Mouse (Mus musculus) thymus, postnatal 0 days (tissue): Measurements from ENCODE around the gene Mettl26. TPM values are rescaled to one million over a fixed set of nuclear protein-coding genes. Genes with fewer than 3 reads are reported as not detected.

Experiments used
- DNase-seq: peaks from one replicate; pipeline ENCODE4 v3.0.0-alpha.2; 2015; ENCODE audit warnings: low spot score
- polyA plus RNA-seq: library from polyadenylated mRNA; unstranded; fragments of >200 nt; fragmentation: Nextera tagmentation; extraction: Ambion mirVana; gene quantifications from 2 replicates; pipeline ENCODE4 v1.2.1, GENCODE M21; 2015

Gene Mettl26
- polyA plus RNA-seq: 43.5 and 47.0 TPM in 2 replicates

DNA sequence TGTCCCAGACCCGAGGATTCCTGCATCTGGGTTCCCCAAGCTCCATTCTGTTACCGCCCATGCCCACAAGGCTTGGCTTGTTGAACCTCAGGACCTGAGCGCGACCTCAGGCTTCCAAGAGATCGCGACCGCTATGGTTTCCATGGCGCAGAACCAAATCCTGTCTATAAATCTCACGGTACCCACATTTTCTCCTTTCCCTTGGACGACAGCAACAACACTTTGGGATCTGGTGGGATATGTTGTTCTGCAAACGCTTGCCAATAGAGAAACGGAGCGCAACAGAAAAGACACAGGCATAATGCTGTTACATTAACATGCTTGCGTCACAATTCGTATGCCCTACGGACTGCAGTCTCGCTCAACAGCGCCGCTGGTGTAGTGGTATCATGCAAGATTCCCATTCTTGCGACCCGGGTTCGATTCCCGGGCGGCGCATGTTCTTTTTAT lies at the start of gene Mettl26:
Mettl26 (plus strand) TSS at position 354 of the 450 bp plus-strand sequence.
- DNase-seq: peak; percentile 94

DNA sequence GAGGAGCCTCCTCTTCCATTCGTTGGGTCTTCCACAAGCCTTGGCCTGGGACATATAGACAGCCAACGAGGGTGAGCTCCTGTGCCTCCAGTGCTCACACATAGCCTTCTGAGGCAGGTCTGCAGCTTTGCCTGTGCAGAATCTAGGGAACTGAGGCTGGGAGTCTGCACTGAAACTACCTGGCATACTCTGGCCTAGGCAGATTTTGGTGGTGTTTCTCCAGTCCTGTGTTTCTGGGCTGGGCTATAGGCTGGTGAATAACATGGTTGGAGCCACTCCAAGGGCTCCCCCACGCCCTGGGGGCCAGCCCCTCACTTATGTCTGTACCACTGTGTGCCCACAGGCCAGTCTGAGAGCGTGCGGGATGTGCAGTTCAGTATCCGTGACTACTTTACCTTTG lies 49.6 kb upstream of the Mettl26 start:
- no peak for DNase-seq

DNA sequence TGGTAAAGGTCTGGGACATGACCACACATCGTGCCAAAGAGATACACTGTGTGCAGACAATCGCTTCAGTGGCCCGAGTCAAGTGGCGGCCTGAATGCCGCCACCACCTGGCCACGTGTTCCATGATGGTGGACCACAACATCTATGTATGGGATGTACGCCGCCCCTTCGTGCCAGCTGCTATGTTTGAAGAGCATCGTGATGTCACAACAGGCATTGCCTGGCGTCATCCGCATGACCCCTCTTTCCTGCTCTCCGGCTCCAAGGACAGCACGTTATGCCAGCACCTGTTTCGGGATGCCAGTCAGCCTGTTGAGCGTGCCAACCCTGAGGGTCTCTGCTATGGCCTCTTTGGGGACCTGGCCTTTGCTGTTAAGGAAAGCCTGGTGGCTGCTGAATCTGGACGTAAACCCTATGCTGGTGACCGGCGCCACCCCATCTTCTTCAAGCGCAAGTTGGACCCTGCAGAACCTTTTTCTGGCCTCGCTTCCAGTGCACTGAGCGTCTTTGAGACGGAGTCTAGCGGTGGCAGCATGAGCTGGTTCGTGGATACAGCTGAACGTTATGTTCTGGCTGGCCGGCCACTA lies 48.8 kb upstream of the Mettl26 start:
- DNase-seq: no peak

DNA sequence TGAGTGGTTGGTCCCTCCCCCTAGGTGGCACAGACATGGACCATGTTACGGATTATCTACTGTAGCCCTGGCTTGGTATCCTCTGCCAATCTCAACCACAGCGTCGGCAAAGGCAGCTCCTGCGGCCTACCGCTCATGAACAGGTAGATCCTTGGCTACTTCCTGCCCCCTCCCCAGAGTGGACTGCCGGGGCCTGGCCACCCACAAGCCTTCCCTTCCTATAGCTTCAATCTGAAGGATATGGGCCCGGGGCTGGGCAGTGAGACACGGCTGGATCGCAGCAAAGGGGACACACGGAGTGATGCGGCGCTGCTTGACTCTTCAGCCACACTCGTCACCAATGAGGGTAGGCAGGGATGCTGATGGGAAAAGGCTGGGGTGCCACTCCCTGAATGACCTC lies 47.9 kb upstream of the Mettl26 start:
- DNase-seq: no peak

DNA sequence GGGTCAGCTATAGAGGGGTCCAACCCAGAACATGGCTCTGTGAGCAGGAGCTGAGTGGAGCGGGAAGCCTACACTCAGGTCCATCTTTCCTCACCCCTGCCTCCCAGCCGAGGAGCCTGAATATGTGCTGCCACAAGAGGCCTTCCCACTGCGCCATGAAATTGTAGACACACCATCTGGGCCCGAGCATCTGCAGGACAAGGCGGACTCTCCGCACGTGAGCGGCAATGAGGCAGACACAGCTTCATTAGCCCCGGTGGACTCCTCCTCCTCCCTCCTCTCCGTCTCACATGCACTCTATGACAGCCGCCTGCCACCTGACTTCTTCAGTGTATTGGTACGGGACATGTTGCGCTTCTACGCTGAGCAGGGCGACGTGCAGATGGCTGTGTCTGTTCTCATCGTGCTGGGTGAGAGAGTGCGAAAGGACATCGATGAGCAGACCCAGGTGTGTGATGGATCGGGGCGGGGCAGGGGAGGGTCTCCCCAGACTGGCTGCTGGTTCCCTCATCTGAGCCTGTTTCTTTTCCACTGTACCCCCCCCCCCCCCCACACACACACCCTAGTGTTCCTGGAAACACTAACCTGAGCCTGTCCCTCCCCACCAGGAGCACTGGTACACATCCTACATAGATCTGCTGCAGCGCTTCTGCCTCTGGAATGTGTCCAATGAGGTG lies 47.2 kb upstream of the Mettl26 start:
- no peak for DNase-seq

DNA sequence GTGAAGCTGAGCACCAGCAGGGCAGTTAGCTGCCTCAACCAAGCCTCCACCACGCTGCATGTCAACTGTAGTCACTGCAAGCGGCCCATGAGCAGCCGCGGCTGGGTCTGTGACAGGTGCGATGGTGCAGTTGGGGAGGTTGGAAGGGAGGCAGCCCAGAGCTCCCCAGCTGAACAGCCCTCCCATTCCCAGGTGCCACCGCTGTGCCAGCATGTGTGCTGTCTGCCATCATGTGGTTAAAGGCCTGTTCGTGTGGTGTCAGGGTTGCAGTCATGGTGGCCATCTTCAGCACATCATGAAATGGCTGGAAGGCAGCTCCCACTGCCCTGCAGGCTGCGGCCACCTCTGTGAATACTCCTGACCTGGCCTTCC lies 46.7 kb upstream of the Mettl26 start:
- DNase-seq: peak; percentile 22

DNA sequence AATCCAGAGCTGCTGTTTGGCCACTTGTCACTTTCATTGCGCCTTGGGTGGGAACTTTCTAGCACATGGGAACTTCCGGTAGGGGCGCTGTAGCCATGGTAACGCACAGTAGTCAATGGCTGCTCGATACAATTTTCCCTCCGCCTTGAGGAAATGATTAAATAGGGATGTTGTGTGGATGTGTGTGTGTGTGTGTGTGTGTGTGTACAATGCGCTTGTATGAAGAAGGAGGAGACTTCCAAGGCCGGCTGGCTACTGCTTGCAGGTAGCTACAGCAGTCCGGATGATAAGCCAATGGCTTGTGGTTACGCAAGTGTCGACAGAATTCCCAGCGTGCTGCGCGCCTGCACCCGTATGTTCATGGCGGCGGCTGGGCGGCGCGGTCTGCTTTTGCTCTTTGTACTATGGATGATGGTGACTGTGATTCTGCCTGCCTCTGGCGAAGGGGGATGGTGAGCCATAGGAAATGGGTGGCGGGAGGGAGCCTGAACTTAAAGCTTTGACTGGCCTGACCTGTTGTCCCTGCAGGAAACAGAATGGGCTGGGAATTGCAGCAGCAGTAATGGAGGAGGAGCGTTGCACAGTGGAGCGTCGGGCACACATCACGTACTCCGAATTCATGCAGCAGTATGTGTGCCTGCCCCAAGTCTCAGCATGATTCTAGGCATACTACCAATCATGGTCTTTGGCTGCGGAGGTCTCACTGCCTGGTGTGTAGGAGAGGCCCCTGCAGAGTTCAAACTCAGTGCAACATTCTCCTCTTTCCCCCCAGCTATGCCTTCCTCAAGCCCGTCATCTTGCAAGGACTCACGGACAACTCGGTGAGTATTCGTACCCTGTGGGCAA lies 45.9 kb upstream of the Mettl26 start, which contains the start of gene Jmjd8:
Jmjd8 (plus strand) TSS at position 156 of the 846 bp plus-strand sequence.
- peak; percentile 81 for DNase-seq

DNA sequence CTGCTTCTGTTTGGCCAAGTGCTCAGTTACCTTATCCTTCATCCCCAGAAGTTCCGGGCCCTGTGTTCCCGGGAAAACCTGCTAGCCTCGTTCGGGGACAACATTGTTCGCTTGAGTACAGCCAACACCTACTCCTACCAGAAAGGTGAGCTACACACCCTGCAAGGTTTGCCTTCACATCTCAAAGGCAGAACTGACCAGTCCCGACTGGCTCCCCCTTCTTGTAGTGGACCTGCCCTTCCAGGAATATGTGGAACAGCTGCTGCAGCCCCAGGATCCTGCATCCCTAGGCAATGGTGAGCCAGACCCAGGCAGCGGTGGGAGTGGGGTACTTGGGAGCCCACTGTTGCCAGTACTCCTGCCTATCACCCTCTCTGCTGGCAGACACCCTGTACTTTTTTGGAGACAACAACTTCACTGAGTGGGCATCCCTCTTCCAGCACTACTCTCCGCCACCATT lies 45.3 kb upstream of the Mettl26 start:
- no peak for DNase-seq

DNA sequence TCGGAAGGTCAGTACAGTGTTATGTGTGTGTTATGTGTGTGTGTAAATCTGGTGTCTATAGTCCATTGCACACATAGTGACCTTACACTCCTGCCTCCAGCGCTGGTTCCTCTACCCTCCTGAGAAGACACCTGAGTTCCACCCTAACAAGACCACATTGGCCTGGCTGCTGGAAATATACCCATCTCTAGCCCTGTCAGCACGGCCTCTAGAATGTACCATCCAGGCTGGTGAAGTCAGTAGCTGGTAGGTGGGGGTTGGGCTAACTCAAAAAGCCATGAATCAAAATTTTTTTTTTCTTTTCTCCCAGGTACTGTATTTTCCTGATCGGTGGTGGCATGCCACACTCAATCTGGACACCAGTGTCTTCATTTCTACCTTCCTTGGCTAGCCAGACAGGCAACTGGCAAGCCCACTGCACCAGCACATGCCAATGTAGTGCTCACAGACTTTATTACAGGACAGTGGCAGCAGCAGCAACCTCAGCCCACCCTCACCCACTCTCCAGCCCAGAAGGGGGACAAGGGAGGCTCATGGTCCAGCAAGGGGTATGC lies 44.6 kb upstream of the Mettl26 start:
- no peak for DNase-seq

DNA sequence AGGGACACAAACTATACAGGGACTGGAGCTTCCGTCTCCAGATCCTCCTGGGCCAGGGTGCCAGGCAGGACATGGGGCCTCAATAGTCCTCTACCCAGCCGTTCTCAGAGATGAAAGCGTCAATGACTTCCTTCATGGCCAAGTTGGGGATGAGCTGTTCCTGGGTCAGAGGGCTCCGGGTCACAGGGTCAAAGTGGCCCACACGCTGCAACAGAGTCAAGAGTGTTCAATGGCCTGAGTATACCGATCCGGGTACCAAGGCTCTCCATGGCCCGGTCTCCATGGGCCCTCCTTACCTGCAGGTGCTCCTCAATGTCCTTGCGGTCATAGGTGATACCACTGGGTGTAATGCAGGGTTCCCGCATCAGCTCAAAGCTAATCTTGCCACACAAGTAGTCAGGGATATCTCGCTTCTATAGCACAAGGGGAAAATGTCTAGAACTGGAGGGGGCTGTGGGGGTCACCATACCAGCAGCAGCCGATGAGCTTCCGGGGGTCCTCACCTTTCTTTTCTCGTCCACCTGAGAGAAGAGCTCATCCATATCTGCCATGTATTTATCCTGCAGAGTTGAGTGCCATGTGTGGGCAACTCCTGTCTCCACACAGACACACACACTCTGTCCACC lies 44.0 kb upstream of the Mettl26 start:
- DNase-seq: no peak

DNA sequence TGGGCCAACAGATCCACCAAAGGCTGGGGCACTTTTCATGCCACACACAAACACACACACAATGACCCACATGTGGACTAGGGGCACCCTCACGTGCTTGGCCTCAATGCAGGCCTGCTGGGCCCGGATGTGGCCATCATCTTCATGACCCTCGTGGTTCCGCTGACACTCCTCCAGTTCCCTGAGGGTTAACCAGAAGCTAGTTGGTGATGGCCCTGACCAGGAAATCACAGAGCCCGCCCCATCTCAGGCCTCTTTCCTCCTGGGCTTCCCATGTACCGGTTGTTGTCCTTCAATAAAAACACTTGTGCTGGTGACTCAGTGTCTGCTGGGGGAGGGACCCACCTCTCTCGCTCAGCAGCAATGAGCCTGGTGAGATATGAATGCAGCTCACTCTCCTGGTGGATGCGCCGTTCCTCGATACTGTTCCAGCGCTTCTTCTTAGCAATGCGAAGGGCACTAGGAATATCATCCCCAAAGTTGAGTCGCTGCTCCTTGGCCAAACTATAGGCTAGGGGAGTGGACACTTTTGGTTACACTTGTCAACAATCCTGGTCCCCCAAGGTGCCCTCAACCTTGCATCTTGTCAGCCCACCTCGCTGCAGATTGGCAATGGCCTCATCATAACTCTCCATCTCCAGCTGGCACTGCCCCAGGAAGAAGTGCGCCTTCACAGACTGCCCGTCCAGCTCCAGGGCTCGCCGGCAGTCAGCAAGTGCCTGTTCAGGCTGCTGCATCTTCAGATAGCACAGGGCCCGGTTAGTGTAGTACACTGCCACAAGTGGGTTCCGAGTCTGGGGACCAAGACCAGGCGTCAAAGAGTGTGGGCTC lies 43.2 kb upstream of the Mettl26 start:
- DNase-seq: no peak

DNA sequence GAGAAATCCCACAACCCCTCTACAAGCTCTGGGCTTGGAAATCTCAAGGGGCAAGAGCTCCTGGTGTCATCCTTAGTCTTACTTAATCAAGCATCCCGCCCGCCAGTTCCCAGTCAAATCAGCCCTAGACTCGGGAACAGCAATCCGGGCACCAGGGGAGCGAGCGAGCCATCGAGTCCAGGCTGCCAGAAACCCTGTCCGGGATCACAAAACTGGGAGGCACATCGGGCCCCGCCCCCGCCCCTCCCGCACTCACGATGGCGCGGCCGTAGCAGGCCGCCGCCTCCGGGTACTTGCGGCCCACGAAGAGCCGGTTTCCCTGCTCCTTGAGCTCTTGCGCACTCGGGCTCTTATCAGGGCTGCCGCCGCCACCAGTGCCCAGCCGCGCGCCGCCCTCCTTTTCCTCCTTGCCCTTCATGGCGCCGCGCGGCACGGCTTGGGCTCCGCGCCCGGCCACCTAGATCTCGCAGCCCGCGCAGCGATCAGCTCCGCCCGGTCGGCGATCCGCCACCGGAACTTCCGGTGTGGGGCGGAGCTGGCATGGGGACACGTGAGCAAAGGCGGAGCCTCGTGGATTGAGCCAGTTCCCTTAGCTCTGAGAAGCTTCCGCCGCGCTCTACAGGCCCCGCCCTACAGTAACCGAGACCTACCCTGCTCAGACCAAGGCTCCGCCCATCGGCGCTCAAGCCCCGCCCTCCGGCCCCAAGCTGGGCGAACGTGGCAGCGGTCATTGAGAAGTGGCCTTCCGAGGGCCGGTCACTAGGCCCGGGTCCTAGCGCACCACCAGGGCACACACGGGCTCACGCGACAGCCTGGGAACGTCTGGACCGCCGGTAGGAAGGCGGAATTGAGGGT lies 42.2 kb upstream of the Mettl26 start:
- DNase-seq: peak; percentile 98

DNA sequence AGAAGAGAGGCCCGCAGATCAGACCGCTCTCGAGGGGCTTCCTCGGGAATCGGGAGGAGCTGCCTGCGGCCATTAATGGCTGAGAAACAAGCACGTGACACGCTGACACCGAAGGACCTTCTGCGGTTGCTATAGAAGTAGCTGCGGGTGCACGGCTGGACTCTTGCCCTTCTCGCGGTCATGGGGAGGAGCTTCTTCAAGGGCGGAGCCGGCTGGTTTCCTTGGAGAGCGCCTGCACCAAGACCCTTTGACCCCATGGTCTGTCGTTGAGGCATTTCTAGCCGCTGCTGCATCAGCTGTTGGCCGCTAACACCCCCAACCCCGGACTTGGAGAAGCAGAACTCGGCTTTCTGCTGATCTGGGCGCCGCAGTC lies 41.6 kb upstream of the Mettl26 start, which contains the start of gene Stub1:
Stub1 (minus strand) TSS at position 114 of the 373 bp plus-strand sequence.
- DNase-seq: no peak

DNA sequence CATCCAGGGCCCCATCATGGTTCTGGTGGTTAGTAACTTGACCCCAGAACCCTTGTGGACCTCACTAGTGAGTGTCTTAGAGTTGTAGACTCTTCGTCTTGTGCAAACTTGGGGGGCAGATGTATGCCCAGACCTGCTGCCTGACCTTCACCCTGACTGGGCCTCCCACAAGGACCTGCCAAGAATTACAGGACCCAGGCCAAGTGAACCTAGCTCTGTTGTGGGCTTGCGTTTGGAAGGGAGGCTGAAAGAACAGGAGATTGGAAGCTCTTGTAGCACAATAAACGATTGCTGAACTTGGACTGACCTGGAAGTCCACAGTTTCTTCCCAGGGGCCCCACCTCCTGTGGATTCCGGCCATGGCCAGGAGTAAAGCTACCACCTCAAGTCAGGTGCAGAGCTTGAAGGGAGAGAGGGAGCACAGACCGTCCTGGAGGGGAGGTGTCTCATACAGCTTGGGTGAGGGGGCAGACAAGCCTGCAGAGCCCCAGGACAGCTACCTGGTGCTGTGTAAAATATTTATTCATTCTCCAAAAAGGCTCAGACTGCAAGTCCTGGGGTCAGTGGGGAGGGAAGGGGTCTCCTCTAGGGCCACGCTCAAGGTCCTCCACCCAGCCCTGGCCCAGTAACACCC lies 40.8 kb upstream of the Mettl26 start:
- DNase-seq: no peak

DNA sequence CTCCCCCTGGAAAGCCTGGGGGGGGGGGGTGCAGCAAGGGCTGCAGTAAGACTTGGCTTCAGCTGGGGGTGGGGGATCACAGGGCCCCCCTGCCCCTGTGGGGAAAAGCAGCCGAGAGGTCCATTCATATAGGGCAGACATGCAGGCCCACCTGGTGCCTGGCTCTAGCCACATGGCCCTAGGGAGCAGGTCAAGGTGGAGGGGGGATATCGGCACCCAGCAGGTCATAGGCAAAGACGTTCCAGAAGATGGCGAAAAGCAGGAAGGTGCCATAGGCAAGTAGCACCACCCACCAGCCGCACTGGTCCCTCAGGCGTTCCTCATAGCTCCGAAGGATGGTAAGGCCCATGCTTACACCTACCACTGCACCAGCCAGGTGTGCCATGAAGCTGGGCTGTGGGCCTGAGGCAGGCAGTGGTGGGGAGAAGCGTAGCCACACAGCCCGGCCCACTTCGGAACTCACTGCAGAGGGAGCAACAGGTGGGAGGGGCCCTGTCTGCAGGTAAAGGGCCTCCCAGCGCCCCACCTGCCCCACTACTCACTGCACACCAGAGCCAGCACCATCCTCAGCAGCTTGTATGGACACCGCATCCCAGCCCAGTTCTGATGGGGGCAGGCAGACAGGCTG lies 40.2 kb upstream of the Mettl26 start:
- no peak for DNase-seq

DNA sequence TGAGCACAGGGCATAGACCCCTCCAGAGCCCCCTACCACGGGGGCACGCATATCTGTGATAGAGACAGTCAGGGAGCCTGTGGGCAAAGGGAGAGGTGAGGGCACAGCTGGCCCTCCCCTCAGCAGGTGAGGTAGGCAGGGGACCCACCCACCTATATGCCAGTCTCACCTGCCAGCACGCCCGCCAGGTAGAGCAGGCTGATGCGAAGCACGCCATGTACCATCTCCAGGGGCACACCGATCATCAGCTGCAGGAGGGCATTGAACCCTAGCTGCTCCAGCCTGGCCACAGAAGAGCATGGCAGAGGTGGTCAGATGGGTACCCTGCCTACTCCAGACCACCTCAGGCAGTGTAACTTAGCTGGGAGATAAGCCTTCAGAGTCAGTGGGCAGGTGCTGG lies 39.6 kb upstream of the Mettl26 start:
- no peak for DNase-seq

DNA sequence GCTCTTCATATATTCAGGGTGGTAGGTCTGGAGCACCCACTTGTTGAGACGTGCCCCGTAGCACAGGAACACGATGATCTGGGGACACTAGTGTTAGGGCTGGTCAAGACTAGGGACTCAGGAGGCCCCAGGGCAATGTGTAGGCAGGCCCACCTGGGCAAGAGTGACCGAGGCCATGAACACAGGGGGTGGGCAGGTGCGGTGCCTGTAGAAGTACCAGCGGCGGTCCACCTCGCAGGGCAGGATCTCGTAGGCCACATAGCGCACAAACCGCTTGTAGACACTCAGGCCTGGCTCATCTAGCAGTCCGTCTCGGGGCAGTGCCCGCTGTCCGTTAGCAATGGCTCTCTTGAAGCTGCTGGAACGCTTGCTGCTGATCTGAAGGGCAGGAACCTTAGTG lies 39.1 kb upstream of the Mettl26 start:
- DNase-seq: no peak

DNA sequence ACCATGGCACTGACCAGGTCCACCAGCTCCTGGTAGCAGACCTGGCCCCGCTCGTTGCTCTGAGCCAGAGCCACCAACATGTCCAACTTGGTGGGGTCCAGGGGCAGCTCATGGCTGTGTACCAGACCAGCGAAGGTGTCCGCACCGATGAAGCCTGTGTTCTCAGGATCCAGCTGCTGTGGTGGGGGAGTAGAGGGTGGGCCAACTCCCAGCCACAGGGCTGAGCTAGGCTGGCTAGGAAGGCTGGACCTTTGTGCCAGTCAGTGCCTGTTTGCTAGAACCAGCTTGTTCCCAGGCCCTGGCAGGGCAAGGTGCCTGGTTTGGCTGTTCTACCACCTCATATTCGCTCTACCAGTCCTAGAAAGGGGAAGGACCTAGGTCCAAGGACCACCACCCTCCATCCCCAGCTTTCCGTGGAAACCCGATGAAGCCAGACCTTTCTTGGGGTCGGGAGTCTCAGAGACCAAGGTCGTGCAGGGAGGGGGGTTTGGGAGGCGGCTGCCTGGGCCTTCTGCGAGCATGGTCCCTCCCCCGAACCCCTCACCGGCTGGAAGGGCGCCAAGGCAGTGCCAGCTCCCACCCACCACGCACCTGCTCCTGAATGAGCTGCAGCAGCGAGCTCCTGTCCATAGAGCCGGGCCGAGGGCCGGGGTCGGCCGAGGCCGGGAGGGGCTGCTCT lies 38.3 kb upstream of the Mettl26 start:
- no peak for DNase-seq
